Mouse (Mus musculus) heart, postnatal 36 days (tissue): Measurements from ENCODE around the gene Fau. TPM values are rescaled to one million over a fixed set of nuclear protein-coding genes. Genes with fewer than 3 reads are reported as not detected.
"Not testable (repeated sequence)": the region's sequence is repeated elsewhere in the genome, so short reads cannot be mapped to it uniquely, and the experiment has no call there.

ENCODE experiments used
- DNase-seq, 2 experiments: peaks; one replicate each; pipeline ENCODE4 v3.0.0; 2021 to 2022
- intact Hi-C: fragments of 180-260 bp; cut with DNase I; formaldehyde crosslinking; loops from one replicate; pipeline ENCODE4 v1.15.1; 2025
- total RNA-seq, 2 experiments: library from RNA; stranded (reverse); gene quantifications; 2 replicates each; pipeline ENCODE4 v1.2.3; 2021

The Fau gene
- total RNA-seq, 2 experiments from 2014 or later = 556 to 559 TPM

- intact Hi-C loops = loop anchor here (5.0 kb wide), 1 partner anchor 77 kb away; no protein-coding TSS in a partner anchor
- DNase-seq = not testable (repeated sequence)
These were observed 13.5 kb upstream of the Fau start for GRCm38 (mm10) chr19:6044102-6044501.

- intact Hi-C loops = loop anchor here (5.0 kb wide), 2 partner anchors 82 to 133 kb away; partner anchors contain the start of genes Dpf2 and Snx15
- DNase-seq = no peak
These were observed 12.0 kb upstream of the Fau start for GRCm38 (mm10) chr19:6045366-6046293.

GRCm38 (mm10) chr19:6046294-6047153, 11.1 kb upstream of the Fau start, which contains the start of gene Syvn1:
Gene Syvn1, plus strand, starts transcription at chr19:6046576.
- peak; percentile 87 to 95 for DNase-seq

GRCm38 (mm10) chr19:6047154-6047898, 10.3 kb upstream of the Fau start:
- DNase-seq = no peak

More at GRCm38 (mm10) chr19:6046294-6047153, 11.1 kb upstream of the Fau start, which contains the start of gene Syvn1:
- intact Hi-C loops = loop anchor here (5.0 kb wide), 2 partner anchors 81 to 134 kb away; partner anchors contain the start of genes Dpf2 and Snx15

GRCm38 (mm10) chr19:6047899-6048166, 9.8 kb upstream of the Fau start:
- intact Hi-C loops = loop anchor here (5.0 kb wide), 2 partner anchors 79 to 136 kb away; partner anchors contain the start of genes Dpf2 and Snx15
- DNase-seq = no peak

More at GRCm38 (mm10) chr19:6047154-6047898, 10.3 kb upstream of the Fau start:
- intact Hi-C loops = loop anchor here (5.0 kb wide), 2 partner anchors 80 to 135 kb away; partner anchors contain the start of genes Dpf2 and Snx15

- intact Hi-C loops = loop anchor here (5.0 kb wide), 2 partner anchors 78 to 137 kb away; partner anchors contain the start of genes Dpf2 and Snx15
These were observed 8.8 kb upstream of the Fau start for GRCm38 (mm10) chr19:6048681-6049410.

GRCm38 (mm10) chr19:6052516-6052915, 5.1 kb upstream of the Fau start:
- DNase-seq = peak in 1 of 2 experiments; percentile 1

More at GRCm38 (mm10) chr19:6048681-6049410, 8.8 kb upstream of the Fau start:
- no peak for DNase-seq

GRCm38 (mm10) chr19:6054296-6054695, 3.3 kb upstream of the Fau start:
- DNase-seq = no peak
- intact Hi-C loops = no loop called here

More at GRCm38 (mm10) chr19:6052516-6052915, 5.1 kb upstream of the Fau start:
- intact Hi-C loops = no loop called here

GRCm38 (mm10) chr19:6056696-6057095, 948 bp upstream of the Fau start:
- no peak for DNase-seq
- intact Hi-C loops = loop anchor here (1.0 kb wide), 1 partner anchor 28 kb away; the partner anchor contains the start of genes Cdca5 and Zfpl1

- intact Hi-C loops = no loop called here
- no peak for DNase-seq
These were observed 869 bp downstream of the Fau start for GRCm38 (mm10) chr19:6058513-6058912.

GRCm38 (mm10) chr19:6058966-6059365, 1.3 kb downstream of the Fau start:
- intact Hi-C loops = no loop called here
- DNase-seq = no peak

- intact Hi-C loops = loop anchor here (5.0 kb wide), 2 partner anchors 149 to 181 kb away; partner anchors contain the start of genes Atg2a and Dpf2
- peak; percentile 90 to 93 for DNase-seq
These were observed 3.4 kb downstream of the Fau start, which contains the start of gene Znhit2 for GRCm38 (mm10) chr19:6061021-6061533. Gene Znhit2, plus strand, starts transcription at chr19:6061192.

- intact Hi-C loops = loop anchor here (5.0 kb wide), 2 partner anchors 149 to 181 kb away; partner anchors contain the start of genes Atg2a and Dpf2
- DNase-seq = no peak
These were observed 4.1 kb downstream of the Fau start for GRCm38 (mm10) chr19:6061641-6062302.

- intact Hi-C loops = loop anchor here (5.0 kb wide), 2 partner anchors 150 to 180 kb away; partner anchors contain the start of genes Atg2a and Dpf2
- DNase-seq = no peak
These were observed 4.8 kb downstream of the Fau start for GRCm38 (mm10) chr19:6062418-6062817.

GRCm38 (mm10) chr19:6063081-6063480, 5.4 kb downstream of the Fau start:
- intact Hi-C loops = loop anchor here (5.0 kb wide), 2 partner anchors 151 to 179 kb away; partner anchors contain the start of genes Atg2a and Dpf2
- DNase-seq = no peak

GRCm38 (mm10) chr19:6066571-6066970, 8.9 kb downstream of the Fau start:
- intact Hi-C loops = no loop called here
- no peak for DNase-seq

- peak; percentile 69 to 78 for DNase-seq
- intact Hi-C loops = no loop called here
These were observed 9.5 kb downstream of the Fau start for GRCm38 (mm10) chr19:6067011-6067723.
